Mouse (Mus musculus): Measurements from ENCODE around the gene Draxin.

- no peak for TF ChIP-seq CTCF (IDR thresholded peaks at IDR 0.05; ENCODE audit: low read depth)
- TF ChIP-seq EP300 (IDR thresholded peaks at IDR 0.05; ENCODE audit: low read depth) = no peak
Observed at GRCm38 (mm10) chr4:148174495-148174862, 44.0 kb upstream of the Draxin start.
